Mouse (Mus musculus) liver, embryonic 16.5 days (tissue): ENCODE measurements around the gene Slc35b4. TPM values are rescaled to one million over a fixed set of nuclear protein-coding genes. Genes with fewer than 3 reads are reported as not detected.

ENCODE experiments used
- ATAC-seq: fragments of 200-750 bp; cut with Nextera tagmentation; 2 replicates; pipeline ENCODE4 v1.8.0; 2017; ENCODE audit warnings: low read depth, mild to moderate bottlenecking, moderate number of reproducible peaks, moderate library complexity
- H3K27ac ChIP-seq: fragments of 300-500 bp; sonication (generic); 2 replicates; pipeline ENCODE4 v1.5.1; 2014; ENCODE audit warnings: mild to moderate bottlenecking, low read length
- H3K27me3 ChIP-seq: fragments of 300-500 bp; sonication (generic); 2 replicates; pipeline ENCODE4 v1.6.1; 2014; ENCODE audit warnings: low read depth, low read length, mixed read lengths; ENCODE audit not compliant: control insufficient read depth, insufficient read depth
- H3K36me3 ChIP-seq: fragments of 300-500 bp; sonication (generic); 2 replicates; pipeline ENCODE4 v1.6.1; 2014; ENCODE audit warnings: mild to moderate bottlenecking; ENCODE audit not compliant: control insufficient read depth, insufficient read depth
- H3K4me1 ChIP-seq: fragments of 300-500 bp; sonication (generic); 2 replicates; pipeline ENCODE4 v1.6.1; 2014; ENCODE audit warnings: low read depth, low read length, mixed read lengths; ENCODE audit not compliant: control insufficient read depth
- H3K4me2 ChIP-seq: fragments of 300-500 bp; sonication (generic); 2 replicates; pipeline ENCODE4 v1.6.1; 2014; ENCODE audit warnings: low read depth, low read length, mixed read lengths
- H3K4me3 ChIP-seq: fragments of 300-500 bp; sonication (generic); 2 replicates; pipeline ENCODE4 v1.5.1; 2014; ENCODE audit warnings: low read depth, mild to moderate bottlenecking, low read length
- H3K9ac ChIP-seq: fragments of 300-500 bp; sonication (generic); 2 replicates; pipeline ENCODE4 v1.6.1; 2014; ENCODE audit warnings: low read depth, low read length
- H3K9me3 ChIP-seq: fragments of 300-500 bp; sonication (generic); replicated peaks from 2 replicates; pipeline ENCODE4 v1.6.1; 2016; ENCODE audit warnings: low read length; ENCODE audit not compliant: control insufficient read depth
- WGBS: fragments of 180-500 bp; shearing (Covaris S2); extraction: QIAGEN DNeasy Blood & Tissue Kit; methylation state at CpG from one replicate; pipeline ENCODE4 v1.1.7; 2014; ENCODE audit not compliant: insufficient replicate concordance; 5-methylcytosine and 5-hydroxymethylcytosine counted together
- polyA plus RNA-seq: library from polyadenylated mRNA; unstranded; fragments of >200 nt; fragmentation: Nextera tagmentation; extraction: Ambion mirVana; gene quantifications from 2 replicates; pipeline ENCODE4 v1.2.1, GENCODE M21; 2015

The Slc35b4 gene
- polyA plus RNA-seq, 1 experiment from 2014 or later, result 20.4 TPM

GRCm38 (mm10) chr6:34116838-34117478, 60.0 kb downstream of the Slc35b4 start:
- no peak overlapping the region for H3K4me3 ChIP-seq
- H3K27me3 ChIP-seq, result no peaks in the 10 kb centered on the region
- H3K4me2 ChIP-seq, result no peak overlapping the region
- H3K36me3 ChIP-seq, result no peaks in the 10 kb centered on the region
- ATAC-seq, result no peak
- H3K9me3 ChIP-seq, result no peaks in the 10 kb centered on the region
- H3K27ac ChIP-seq, result no peak overlapping the region
- H3K9ac ChIP-seq, result no peak overlapping the region
- WGBS, result 90% methylated on average over 7 of the region's 7 CpGs
- no peaks in the 10 kb centered on the region for H3K4me1 ChIP-seq

GRCm38 (mm10) chr6:34111406-34111805, 65.5 kb downstream of the Slc35b4 start:
- H3K4me1 ChIP-seq, result no peaks in the 10 kb centered on the region
- no peak overlapping the region for H3K27ac ChIP-seq
- no peaks in the 10 kb centered on the region for H3K9me3 ChIP-seq
- H3K4me3 ChIP-seq, result no peak overlapping the region
- no peak overlapping the region for H3K4me2 ChIP-seq
- H3K36me3 ChIP-seq, result no peaks in the 10 kb centered on the region
- H3K9ac ChIP-seq, result no peak overlapping the region
- 63% methylated on average over 6 of the region's 6 CpGs for WGBS
- ATAC-seq, result no peak
- H3K27me3 ChIP-seq, result no peaks in the 10 kb centered on the region

GRCm38 (mm10) chr6:34110571-34110970, 66.3 kb downstream of the Slc35b4 start:
- Histone ChIP-seq H3K36me3 (no peaks in the 10 kb centered on the region), H3K27ac (no peak overlapping the region), H3K4me3 (no peak overlapping the region), H3K9me3 (no peaks in the 10 kb centered on the region), H3K4me2 (no peak overlapping the region), H3K4me1 (no peaks in the 10 kb centered on the region), H3K9ac (no peak overlapping the region), H3K27me3 (no peaks in the 10 kb centered on the region)
- no peak for ATAC-seq
- 69% methylated on average over 10 of the region's 10 CpGs for WGBS

Other genes starting within 250 kb of the Slc35b4 start
- gene Lrguk, start 147.7 kb downstream of the Slc35b4 start, polyA plus RNA-seq, result 0.06 and 0.09 TPM in 2 replicates
- gene Akr1b3, start 140.4 kb upstream of the Slc35b4 start, polyA plus RNA-seq, result 32.6 and 33.7 TPM in 2 replicates
- gene Akr1b8, start 177.0 kb upstream of the Slc35b4 start, polyA plus RNA-seq, result 4.9 and 5.4 TPM in 2 replicates
- gene Akr1b10, start 207.1 kb upstream of the Slc35b4 start, polyA plus RNA-seq, result 5.5 and 6.0 TPM in 2 replicates
- 18.6 and 27.7 TPM in 2 replicates for gene Akr1b7, start 235.2 kb upstream of the Slc35b4 start, polyA plus RNA-seq